Mouse (Mus musculus) embryonic fibroblast, embryonic 13.5 days (primary cell): ENCODE measurements around the gene Aak1.

Source experiments
- CTCF ChIP-seq: IDR thresholded peaks from 2 replicates; pipeline ENCODE4 v1.5.1; 2011; ENCODE audit warnings: mild to moderate bottlenecking, control low read depth, low read length, moderate library complexity, borderline replicate concordance; ENCODE audit not compliant: insufficient read depth
- POLR2A ChIP-seq: IDR thresholded peaks from 2 replicates; pipeline ENCODE4 v1.6.1; 2011; ENCODE audit warnings: low read depth, mild to moderate bottlenecking, control low read depth, low read length, moderate library complexity

DNA sequence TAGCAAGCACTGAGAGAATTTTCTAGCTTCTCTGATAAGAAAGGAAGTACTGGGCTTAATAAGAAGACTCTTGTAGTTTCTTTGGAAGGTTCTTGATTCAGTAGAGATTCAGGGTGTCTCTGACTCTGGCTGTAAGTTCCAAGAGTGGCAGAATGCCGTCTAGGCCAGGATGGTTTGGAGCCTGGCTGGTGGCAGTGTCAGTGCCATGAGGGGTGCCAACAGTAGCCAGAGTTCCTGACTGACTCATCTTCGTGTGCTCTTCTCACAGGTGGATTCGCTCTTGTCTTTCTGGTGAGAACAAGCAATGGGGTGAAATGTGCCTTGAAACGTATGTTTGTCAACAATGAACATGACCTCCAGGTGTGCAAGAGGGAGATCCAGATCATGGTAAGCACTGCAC lies 75.4 kb downstream of the Aak1 start:
- no peak for TF ChIP-seq CTCF
- TF ChIP-seq POLR2A = no peak
